Mouse (Mus musculus): Measurements from ENCODE around the gene Gins1. TPM values are rescaled to one million over a fixed set of nuclear protein-coding genes. Genes with fewer than 3 reads are reported as not detected.

Gins1 gene
- polyA plus RNA-seq (2012; rRNA removed) = 11.8 and 12.6 TPM in 2 replicates

DNA sequence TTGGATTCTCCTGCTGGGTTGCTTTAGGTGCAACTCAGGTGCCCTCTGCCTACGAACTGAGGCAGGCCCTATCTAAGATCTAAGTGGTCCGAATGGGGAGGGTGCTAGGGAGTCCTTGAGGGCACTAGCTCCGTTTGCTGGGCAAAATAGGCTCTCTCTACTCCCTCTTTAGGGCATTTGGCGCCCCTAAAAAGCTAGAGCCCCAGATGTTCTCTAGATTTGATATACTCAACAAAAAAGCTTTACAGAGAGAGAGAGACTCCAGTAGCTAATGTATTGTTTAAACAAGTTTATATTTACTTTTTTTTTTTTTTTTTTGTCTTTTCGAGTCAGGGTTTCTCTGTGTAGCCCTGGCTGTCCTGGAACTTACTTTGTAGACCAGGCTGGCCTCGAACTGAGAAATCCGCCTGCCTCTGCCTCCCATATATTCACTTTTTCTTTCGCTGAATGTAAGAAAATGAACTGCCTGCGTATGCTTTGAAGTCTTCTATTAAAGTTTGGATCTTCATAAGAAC, at the start of gene Gins1:
Gene Gins1 (plus strand): TSS at position 465 of the 515 bp plus-strand sequence.

DNA sequence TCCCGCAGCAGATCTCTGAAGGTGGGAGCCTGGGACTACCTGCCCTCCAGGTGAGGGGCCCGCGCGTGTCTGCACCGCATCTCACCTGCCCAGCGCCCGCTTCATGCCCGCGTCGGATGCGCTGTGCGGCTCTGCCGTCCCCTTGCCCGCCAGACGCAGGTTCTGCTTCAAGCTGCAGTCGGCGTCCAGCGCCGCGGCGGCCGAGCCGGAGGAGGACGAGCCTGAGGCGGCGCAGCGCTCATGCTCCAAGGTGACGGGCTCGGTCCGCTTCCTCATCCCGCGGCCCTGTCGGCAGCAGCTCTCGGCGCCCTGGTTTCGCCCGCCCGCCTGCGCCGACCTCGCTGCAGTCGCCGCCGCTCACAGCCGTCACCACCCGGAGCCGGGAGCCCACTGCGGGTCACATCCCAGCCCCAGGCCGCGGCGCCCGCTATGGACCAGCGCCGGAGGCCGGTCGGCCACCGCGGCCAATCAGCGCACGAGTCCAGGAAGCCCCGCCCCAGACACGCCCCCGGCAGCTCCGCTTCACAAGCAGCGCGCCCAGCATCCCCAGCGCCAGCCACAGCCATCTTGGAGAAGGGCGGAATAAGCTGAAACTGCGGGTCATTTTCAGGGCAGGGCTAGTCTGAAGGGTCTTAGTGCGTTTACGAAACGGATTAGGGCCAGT, 796 bp upstream of the Gins1 start, which contains the start of gene Abhd12:
Gene Abhd12 (minus strand): TSS at position 470 of the 664 bp plus-strand sequence.

Other genes starting within 250 kb of the Gins1 start
- 34.9 and 37.2 TPM in 2 replicates for gene Acss1, start 236.9 kb upstream of the Gins1 start, polyA plus RNA-seq (2012; rRNA removed)
- not detected in 2 replicates for gene Vsx1, start 216.0 kb upstream of the Gins1 start, polyA plus RNA-seq (2012; rRNA removed)
- 7.8 and 8.0 TPM in 2 replicates for gene Entpd6, start 156.4 kb upstream of the Gins1 start, polyA plus RNA-seq (2012; rRNA removed)
- gene Pygb, start 118.7 kb upstream of the Gins1 start, polyA plus RNA-seq (2012; rRNA removed) = 20.6 and 21.1 TPM in 2 replicates
- gene Abhd12, start 659 bp upstream of the Gins1 start, polyA plus RNA-seq (2012; rRNA removed) = 12.7 and 12.9 TPM in 2 replicates
- gene Ninl, start 134.0 kb downstream of the Gins1 start, polyA plus RNA-seq (2012; rRNA removed) = 4.7 and 5.1 TPM in 2 replicates
- gene Nanp, start 134.0 kb downstream of the Gins1 start, polyA plus RNA-seq (2012; rRNA removed) = 16.0 and 17.0 TPM in 2 replicates
- not detected in 2 replicates for gene Gm14151, start 186.9 kb downstream of the Gins1 start, polyA plus RNA-seq (2012; rRNA removed)
- gene Gm14147, start 192.8 kb downstream of the Gins1 start, polyA plus RNA-seq (2012; rRNA removed) = not detected in 2 replicates